Mouse (Mus musculus) urinary bladder, postnatal 4 days (tissue): ENCODE data around the gene Cyb5d1.

Experiments used
- DNase-seq, 2 experiments: peaks; one replicate each; pipeline ENCODE4 v3.0.0; 2021 to 2022; ENCODE audit warnings: low spot score in 2 of 2

Gene Cyb5d1

GRCm38 (mm10) chr11:69395235-69395633 lies at the start of gene Cyb5d1, which contains the start of gene Naa38:
Gene Cyb5d1 (minus strand): TSS chr11:69395631.
Gene Naa38 (plus strand): TSS chr11:69395487.
- peak in 1 of 2 experiments; percentile 81 for DNase-seq

- no peak for DNase-seq
Observed at GRCm38 (mm10) chr11:69443328-69443727, 47.9 kb upstream of the Cyb5d1 start.

- DNase-seq: no peak
Observed at GRCm38 (mm10) chr11:69437291-69437690, 41.9 kb upstream of the Cyb5d1 start.

- no peak for DNase-seq
Observed at GRCm38 (mm10) chr11:69433189-69433588, 37.8 kb upstream of the Cyb5d1 start.

- DNase-seq: no peak
Observed at GRCm38 (mm10) chr11:69432640-69432982, 37.2 kb upstream of the Cyb5d1 start.

- DNase-seq: peak in 1 of 2 experiments; percentile 50
Observed at GRCm38 (mm10) chr11:69431829-69432639, 36.6 kb upstream of the Cyb5d1 start.

- DNase-seq: no peak
Observed at GRCm38 (mm10) chr11:69430631-69431030, 35.2 kb upstream of the Cyb5d1 start.

GRCm38 (mm10) chr11:69429313-69429712 lies 33.9 kb upstream of the Cyb5d1 start:
- DNase-seq: peak in 1 of 2 experiments; percentile 28

GRCm38 (mm10) chr11:69428751-69429150 lies 33.3 kb upstream of the Cyb5d1 start:
- peak; percentile 38 to 72 for DNase-seq

- no peak for DNase-seq
Observed at GRCm38 (mm10) chr11:69426246-69426645, 30.8 kb upstream of the Cyb5d1 start.

- DNase-seq: no peak
Observed at GRCm38 (mm10) chr11:69423885-69424284, 28.5 kb upstream of the Cyb5d1 start.

- peak in 1 of 2 experiments; percentile 15 for DNase-seq
Observed at GRCm38 (mm10) chr11:69422842-69423241, 27.4 kb upstream of the Cyb5d1 start.

- no peak for DNase-seq
Observed at GRCm38 (mm10) chr11:69421131-69421977, 25.9 kb upstream of the Cyb5d1 start.

GRCm38 (mm10) chr11:69420554-69421000 lies 25.1 kb upstream of the Cyb5d1 start:
- no peak for DNase-seq

- DNase-seq: peak in 1 of 2 experiments; percentile 44
Observed at GRCm38 (mm10) chr11:69419813-69420553, 24.6 kb upstream of the Cyb5d1 start.

GRCm38 (mm10) chr11:69419443-69419812 lies 24.0 kb upstream of the Cyb5d1 start:
- DNase-seq: peak in 1 of 2 experiments; percentile 35

GRCm38 (mm10) chr11:69418481-69419442 lies 23.3 kb upstream of the Cyb5d1 start:
- peak; percentile 91 for DNase-seq

GRCm38 (mm10) chr11:69417449-69418384 lies 22.3 kb upstream of the Cyb5d1 start:
- peak; percentile 94 to 97 for DNase-seq

- no peak for DNase-seq
Observed at GRCm38 (mm10) chr11:69416921-69417448, 21.6 kb upstream of the Cyb5d1 start.
